Mouse (Mus musculus) testis, postnatal 10 days (tissue): ENCODE measurements around the gene Zfp710.

Experiments used
- DNase-seq: peaks from one replicate; pipeline ENCODE4 v3.0.0; 2021; ENCODE audit warnings: low spot score

Zfp710 gene

DNA sequence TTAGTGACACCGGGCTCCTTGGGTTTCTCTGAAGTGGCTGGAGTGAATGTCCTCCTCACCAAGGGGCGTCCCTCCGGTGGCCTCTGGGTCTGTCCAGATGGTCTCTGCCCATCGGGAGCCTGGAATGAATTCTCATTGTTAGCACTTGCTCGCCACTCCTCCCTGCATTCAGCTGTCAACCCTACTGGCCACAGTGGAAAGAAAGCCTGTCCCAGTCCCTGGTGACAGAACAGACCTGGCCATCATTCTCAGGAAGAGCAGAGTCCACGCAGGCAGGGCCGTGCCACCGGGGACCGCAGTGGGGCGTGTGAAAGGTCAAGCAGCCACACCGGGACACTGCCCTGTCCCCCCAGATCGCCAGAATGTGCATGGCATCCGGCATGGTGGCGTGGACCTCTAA is 33.2 kb downstream of the Zfp710 start:
- DNase-seq = no peak

DNA sequence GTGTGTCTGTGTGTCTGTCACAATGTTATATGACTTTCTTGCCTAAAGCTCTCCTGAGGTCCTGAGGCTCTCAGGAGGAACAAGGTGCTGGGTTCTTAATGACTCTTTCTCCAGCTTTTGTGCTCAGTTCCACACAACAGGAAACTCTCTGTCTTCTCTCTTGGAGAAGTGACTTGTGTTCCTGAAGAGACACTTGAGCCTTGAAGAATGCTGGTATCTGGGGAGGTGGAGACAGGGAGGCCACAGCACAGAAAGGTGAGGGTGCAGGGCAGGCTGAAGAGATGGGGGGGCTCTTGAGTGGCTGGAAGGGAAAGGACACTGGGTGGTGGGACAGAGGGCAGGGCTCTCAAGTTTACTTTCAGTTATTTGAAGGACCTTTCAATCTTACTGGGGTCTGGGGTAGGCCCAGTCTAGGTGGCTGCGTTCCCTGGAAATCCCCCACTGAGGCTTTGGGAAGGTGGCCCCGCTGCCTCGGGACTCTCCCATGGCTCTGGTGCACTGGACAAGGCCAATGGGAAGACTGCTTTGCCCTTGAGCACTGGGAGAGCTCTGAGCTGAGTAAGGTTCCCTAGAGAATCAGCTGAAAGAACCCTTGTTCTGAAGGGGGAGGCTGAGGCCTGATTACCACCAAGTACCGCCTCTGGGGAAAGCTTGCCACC is 33.9 kb downstream of the Zfp710 start:
- DNase-seq = no peak

DNA sequence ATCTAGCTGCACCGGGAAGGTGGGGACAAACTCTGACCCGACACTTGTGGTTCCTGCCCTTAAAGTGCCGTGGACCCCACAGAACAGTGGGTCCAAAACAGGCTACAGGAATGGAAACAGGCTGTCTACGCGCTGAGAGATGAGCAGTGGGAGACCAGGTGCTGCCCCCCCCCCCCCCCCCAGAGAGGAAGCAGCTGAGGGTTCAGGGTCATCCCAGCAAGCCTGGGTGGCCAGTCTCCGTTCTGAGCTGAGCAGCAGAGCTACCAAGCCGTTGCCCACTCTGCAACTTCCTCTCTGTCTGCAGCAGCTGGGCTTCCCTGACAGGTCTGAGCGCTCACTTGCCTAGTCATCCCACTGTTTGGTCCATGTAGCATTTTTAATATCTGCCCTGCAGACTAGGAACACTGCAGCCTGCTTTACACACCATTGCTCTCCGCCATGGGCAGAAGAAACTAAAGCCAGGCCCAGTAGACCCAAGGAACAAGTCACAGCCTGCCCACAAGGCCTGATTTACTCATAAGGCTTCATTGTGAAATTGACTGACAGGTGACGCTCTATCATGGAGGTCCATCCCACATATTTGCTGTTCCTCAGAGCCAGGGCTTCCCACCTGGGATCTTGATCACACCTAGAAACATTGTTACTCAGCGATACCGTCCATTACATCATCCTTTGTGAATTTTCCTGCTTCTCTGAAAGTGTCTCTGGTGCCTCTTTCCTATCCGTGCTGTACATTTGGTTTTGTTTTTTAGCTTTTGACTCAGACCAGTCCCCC is 34.6 kb downstream of the Zfp710 start:
- DNase-seq = no peak

DNA sequence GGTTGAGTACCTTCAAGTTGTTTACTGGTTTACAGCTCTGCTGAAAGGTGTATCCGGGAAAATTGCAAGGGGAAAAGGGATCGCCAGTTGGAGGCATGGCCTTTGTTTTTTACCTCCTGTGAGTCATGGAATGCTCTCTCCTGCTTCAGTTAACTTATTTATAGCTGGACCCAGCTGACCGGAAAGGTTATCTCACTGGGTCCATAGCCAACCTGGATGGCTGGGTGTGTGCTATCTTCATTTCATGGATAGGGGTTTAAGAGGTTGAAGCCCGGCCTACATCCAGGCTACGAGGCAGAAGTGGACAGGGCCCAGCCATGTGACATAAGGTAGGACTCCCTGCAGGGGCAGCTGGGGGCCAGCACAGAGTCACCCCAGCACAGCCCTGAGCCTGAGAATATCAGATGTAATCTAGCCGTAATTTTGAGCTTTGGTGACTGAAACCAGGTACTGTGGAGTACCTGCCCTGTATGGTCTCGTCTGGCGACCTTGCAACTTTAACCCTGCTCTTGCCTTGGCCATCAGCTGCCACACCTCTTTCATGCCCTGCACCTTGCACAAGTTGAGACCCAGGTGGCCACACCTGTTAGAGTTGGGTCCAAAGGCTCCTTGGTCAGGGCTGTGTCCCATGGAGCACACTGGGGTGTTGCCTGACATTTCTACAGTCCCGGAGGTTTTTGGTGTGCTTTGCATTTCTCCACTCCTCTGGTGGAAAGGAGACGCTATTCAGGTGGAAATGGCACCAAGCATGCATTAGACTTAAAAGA is 35.6 kb downstream of the Zfp710 start:
- no peak for DNase-seq

DNA sequence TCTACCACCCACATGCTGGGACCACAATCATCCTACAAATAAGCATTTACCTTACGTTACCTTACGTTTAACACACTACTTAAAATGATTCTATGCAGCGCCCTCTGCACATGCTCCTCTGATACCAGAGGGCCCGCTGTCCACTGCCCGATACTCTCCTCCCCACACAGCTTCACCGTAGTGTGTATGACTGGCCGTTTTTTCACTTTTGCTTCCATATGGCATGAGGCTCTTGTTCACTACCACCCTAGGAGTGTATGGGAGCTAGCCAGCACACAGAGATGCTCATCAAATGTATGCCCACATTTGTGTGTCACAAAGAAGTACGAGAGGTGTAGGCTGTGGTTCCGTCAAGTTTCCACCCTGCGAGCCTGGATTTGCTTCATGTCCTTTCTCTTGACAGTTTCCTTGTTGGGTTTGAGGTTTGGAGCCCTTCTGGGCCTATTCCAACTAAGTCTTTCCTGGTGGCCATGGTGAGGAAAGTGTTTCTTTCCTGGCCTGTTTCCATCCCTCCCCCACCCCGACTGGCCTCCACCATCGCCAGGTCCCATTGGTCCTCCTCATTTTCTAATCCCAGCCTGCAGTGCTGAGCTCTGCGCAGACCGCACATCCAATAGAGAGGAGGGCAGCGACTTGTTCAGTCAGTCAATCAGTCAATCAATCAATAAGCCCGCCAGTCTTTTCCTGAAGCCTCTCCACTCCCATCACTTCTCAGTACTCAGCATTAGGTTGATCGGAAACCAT is 37.6 kb downstream of the Zfp710 start:
- no peak for DNase-seq

DNA sequence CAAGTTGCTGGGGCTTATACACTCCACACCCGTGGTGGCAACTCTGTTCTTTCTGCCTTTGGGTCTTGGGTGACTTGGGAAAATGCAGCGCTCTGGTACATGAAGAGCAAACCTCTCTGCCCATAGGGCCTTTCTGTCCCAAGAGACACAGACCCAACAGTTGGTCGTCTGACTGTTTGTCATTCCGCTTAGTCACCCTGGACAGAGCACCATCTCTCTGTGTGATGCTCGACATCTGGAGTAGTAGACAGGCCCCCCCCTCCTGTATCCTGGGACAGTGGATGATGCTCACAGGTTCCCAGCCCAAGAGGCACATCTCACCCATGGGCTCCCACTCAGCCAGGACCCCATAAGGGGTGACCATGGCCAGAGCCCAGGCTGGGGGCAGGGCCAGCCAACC is 38.6 kb downstream of the Zfp710 start:
- no peak for DNase-seq

DNA sequence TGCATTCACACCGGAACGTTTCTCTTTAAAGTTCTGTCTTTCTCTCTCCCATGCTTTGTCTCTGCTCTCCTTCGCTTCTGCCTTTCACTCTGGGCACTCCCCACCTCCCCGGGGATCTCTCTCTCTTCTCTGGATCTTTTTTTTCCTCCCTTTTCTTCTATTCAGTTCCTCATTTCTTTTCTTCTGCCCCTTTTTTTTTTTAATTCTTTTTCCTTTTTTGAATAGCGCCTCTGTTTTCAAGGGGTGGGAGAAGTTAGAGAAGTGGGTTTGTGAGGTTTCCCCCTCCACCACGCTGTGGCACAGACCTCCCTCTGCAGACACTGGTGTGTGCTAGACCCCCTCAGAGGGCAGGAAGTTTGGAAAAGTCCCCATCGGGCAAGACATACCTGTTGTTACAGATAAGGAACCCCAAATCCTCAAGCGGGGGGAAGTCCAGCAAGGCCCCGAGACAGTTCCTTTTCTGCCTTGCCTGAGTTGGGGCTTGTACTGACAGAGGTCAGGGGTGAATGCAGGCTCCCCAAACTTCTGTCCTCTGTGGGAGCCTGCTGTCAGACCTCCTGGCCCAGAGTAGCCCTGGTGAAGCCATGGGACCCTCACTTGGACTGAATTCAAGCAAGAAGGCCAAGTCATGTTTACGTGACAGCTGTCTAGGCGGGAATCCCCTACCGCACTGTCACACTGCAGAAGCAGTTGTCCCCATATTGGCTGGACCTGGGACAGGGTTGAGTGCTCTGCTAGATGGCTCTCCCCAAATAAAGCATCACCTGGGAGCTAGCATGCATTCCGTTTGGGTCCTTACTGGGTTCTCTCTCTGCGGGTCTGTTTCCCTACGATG is 39.5 kb downstream of the Zfp710 start:
- DNase-seq = no peak

DNA sequence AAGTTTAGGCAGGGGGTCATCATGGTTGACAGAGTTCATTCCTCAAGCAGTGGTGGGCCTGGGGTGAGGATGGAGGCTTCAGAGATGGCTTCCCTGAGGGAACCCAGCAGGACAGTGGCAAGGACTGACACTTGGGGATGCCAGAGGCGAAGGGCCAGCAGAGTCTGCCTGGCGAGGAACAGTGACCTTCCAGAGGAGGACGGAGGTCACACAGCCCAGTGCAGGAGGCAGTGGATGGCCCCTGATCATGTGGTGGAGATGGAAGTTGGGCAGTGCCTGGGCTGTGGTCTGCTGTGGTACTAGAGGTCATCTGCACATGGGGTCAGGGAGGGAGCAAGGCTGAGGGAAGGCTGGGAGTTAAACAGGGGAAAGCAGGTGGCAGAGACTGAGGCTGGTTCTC is 40.6 kb downstream of the Zfp710 start:
- DNase-seq = no peak

DNA sequence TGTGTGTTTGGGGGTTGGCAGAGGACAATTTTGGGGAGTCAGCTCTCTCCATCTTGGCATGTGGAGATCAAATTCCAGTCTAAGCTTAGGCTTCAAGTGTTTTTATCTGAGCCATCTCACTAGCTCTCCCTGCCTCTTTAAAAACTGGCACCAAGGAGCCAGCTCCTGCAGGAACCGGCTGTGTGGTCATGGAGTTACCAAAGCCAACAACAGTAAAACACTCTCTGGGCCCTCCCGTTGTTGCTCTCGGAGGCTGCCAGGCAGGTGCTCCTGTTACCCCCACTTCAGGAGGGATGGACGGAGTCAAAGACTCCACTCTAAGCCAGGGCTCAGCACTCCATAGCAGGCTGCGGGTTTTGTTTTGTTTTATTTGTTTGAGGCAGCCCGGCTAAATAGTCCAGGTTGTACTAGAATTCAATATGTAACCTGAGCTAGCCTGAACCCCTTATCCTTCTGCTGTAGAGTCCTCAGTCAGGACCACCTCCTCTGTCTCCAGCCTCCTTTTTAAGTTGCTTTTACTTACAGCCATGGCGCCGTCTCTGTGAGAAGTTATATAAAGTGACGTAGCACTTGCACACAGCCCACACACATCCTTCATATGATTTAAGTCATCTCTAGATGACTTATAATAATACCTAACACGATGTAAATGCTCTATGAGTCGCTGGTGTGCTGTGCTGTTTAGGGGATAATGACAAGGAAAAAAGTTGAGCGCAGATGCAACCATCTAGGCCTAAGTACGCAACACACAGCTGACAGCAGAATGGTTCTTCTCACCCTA is 42.3 kb downstream of the Zfp710 start:
- DNase-seq = no peak

DNA sequence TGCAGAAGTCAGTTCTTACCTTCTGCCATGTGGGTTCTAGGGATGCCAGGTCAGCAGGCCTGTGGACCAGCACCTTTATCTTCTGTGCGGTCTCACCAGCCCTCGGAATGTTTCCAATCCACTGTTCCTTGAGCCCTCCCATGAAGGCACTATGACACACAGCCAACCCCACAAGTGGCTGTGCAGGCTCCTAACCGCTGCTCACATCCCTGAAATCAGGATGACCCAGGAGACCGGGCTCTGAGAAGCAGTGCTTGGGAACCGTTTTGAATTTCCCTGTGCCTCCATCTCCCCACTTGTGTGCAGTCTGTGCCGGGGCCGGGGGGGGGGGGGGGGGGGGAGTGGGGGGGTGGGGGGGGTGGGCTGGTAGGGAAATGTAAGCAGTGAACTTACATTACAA is 43.7 kb downstream of the Zfp710 start:
- no peak for DNase-seq

DNA sequence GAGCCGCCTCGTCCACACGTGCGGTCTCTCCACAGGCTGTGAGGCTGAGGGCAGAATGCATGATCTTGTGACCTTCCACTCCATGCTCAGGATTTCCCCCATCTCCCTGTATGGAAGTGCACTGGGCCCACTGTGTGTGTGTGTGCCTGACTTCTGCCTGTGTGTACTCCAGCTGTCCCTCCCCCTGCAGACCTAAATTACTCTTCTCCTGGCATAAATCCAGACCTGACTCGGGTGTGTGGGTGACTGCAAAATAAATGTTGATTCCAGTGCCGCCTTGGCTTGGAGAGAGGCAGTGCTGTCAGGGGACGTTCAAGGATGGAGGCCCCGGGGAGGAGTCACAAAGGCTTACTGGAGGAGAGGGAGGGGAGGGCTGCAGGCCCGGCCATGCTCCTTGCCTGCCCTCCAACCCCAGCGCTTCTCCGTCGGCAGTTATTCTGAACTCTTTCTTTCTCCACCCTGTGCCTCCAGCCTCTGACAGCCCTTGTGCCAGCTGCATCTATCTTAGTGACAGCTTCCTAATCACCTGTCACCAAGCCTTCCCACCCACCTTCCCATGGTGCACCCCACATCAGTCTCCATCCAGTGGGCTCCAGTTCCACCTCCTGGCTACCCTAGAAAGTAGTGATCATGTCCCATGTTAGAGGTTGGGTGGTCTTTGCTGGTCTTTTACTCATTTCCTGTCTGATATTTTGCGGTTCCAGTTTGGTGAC is 45.2 kb downstream of the Zfp710 start:
- DNase-seq = no peak

DNA sequence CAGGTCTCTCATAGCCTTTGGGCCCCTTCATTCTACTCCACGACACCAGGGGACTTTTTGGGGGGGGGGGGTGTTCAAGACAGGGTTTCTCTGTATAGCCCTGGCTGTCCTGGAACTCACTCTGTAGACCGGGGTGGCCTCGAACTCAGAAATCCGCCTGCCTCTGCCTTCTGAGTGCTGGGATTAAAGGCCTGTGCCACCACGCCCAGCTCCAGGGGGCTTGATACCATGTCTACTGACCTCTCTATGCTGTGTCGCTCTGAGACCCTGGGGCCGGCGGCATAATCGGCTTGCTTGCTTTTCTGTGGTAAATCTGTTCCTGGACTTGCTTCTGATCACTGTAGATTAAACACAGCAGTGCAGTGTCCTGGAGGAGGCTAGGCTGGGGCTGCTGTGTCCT is 46.6 kb downstream of the Zfp710 start:
- no peak for DNase-seq

DNA sequence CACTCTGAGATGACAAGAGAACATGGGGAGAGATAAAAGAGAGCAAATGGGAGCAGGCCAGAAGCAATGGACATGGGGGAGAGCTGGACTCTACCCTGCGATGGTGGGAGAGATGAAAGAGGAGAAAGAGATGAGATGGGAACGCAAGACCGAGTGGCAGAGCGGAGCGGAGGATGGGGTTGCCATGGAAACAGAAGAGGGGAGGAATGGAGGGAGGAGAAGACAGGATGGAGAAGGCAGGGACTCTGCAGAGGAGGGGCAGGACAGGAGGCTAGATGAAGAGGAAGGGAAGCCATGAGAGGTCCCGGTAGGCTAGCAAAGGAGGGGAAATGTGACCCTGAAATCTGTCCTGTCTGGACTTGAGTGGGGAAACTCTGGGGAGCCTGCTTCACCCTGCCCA is 47.7 kb downstream of the Zfp710 start:
- no peak for DNase-seq

DNA sequence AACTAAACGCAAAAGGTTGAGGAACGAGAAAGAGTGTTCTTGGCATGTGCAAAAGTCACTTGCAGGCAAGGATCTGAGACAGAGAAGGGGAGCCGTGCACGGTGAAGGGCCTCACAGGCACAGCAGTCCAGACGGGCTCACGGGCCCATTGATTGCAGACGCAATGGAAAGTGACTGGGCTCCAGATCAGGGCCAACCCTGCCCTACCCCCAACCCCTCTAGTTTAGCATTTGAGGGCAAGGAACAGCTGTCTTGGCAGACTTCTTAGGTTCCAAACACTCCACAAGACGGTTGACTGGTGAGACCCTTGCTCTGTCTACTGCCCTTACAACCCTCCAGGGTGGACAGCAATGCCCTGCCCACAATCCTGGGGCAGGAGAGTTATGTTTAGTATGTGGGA is 48.9 kb downstream of the Zfp710 start:
- DNase-seq = no peak

DNA sequence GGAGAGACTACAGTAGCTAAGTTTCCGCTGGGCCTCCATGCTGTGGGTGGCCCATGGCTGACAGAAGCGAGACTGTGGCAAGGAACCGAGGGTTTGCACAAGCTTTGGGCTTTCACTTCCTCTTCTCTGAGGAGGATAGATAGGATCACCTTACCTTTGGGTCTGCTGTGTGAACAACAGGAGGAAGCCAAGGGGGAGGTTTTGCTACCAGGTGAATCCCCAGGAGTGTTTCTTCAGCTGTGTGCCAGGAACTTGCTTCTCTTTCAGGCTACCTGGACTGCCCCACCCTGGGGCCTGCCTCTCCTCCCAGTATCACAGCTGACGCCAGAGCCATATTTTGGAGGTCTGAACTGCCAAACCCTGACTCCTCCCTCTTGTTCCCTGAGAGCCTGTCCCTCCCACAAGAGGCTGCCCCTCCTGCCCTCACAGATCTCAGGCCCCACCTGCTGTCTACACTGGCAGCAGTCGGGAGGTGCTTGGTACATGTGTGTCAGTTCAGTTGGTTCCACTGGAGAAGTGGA is 50.4 kb downstream of the Zfp710 start:
- DNase-seq = no peak

DNA sequence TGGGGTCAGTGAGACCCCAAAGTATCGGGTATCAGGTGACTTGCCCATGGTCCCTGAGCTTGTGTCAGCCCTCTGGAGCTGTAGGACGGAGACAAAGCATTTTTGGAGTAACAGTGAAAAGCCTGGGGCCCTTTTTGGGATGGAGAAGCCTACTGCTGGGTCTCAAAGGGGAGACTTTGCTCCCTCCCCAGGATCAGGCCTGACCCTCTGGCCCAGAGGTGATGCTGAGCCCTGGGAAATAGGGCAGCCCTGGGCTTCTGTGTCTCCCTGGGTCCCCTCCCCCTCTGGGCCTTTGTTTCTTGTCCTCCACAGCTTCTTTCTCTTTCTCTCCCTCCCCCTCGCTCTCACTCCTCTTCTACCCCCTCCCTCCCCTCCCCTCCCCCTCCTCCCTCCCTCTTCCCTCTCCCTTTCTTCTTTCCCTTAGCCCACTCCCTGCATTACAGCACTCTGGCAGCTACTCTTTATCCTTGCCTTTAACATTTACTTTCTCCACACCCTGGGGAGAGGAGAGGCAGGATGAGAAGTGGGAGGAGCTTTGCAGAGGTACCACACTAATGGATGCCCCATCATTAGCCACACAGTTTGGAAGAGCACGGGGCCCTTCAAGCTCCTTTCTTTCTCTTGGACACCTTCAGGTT is 51.5 kb downstream of the Zfp710 start:
- DNase-seq = no peak

DNA sequence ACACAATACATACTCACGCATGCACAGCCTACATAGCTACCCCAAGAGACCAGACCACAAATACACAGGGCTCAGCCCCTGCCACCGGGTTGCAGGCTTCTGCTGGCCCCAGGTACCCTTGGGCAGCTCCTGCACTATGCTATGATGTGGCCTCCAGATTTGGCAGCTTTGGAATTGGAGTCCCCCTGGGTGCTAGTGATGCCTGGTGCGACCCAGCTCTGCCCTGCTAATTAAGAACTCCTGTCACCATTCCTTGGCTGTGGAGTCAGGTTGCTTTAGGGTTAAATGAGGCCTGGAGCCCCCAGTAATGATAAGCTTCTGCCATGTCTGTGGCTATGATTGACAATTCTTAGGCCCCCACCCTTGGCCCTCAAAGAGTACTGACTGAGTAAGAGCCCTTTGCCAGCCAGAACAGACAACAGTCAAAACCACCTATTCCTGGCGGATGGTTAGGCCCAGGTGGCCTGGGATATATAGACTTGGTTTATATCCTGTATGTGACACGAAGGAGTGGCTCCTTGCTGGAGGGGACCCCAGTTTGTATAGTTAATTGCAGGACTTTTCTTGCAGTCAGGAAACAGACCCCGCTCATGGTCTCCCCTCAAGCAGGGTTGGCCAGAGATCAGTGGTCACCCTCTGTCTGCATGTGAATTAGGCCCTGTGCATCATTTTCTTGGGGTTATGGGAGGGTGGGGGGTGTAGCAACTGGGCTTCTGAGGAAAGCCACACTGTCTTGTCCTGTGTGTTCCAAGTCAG is 52.5 kb downstream of the Zfp710 start:
- DNase-seq = no peak

DNA sequence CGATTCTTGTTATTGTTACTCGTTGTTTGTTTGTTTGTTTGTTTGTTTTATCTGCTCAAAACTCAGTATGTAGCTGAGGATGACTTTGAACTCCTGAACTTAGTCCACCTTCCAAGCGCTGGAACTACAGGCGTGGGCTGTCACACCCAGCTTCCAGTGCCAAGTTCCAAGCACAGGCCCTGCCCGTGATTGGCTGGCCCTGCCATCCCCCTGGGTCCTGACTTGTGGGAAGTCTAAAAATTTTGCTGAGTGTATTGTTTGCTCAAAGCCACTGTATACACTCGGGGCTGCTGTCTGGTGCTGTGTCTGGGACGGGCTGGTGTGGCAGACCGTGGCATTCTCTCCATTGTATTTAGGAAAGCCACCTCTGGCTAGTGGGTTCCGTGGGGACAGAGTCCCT is 53.2 kb downstream of the Zfp710 start:
- no peak for DNase-seq
